Mouse (Mus musculus): ENCODE results near the gene AI837181. TPM values are rescaled to one million over a fixed set of nuclear protein-coding genes. Genes with fewer than 3 reads are reported as not detected.

The AI837181 gene
- total RNA-seq, 2 experiments from 2014 or later: 11.1 to 34.7 TPM

GRCm38 (mm10) chr19:5411961-5412360, 13.0 kb upstream of the AI837181 start:
- no peak for ATAC-seq (replicated peaks; ENCODE audit: low FRiP score, low TSS enrichment, poor library complexity, severe bottlenecking)

DNA sequence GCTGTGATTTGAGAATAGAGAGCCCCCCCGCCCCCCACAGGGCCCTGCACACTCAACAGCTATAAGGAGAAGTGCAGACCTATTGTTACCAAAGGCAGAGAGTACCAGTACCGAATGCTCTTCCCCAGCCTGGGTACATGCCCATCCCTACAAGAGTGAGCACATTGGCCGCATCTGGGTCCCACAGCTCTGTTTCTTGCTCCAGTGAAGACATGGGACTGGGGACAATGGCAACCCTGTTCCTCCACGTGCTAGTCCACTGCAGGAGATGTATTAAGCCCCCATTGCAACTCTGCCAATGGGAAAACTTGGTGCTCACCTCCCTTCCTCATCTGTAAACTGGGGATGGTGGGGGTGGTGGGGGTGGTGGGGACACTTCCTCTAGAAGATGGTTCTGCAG, 11.1 kb upstream of the AI837181 start:
- no peak for ATAC-seq (replicated peaks; ENCODE audit: low FRiP score, low TSS enrichment, poor library complexity, severe bottlenecking)

GRCm38 (mm10) chr19:5414534-5414957, 10.4 kb upstream of the AI837181 start:
- no peak for ATAC-seq (replicated peaks; ENCODE audit: low FRiP score, low TSS enrichment, poor library complexity, severe bottlenecking)

DNA sequence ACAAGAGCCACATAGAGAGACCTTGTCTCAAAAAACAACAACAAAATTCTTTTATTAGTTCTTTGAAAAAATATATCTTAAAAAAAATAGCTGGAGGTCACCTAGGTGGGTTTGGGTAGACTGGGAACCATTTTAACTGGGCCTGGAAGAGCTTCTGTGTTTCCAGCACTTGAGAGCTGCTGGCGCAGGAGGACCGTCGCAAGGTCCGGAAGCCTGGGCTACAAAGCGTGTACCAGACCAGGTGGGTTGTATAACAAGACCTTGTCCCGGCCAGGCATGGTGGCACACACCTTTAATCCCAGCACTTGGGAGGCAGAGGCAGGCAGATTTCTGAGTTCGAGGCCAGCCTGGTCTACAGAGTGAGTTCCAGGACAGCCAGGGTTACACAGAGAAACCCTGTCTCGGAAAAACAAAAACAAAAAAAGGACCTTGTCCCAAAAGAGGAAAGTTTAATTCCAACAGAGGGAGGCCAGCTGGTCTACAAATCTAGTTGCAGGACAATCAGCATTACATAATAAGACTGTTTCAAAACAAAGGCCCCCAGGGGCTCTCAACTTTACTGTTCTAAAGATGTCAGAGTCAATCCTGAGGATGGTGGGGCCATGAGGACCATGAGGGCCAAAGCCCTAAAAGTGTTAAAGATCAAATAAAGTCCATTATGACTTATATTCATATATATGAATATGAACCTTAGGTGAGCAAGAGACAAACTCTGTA, 6.0 kb upstream of the AI837181 start:
- ATAC-seq (replicated peaks; ENCODE audit: low FRiP score, low TSS enrichment, poor library complexity, severe bottlenecking): no peak

DNA sequence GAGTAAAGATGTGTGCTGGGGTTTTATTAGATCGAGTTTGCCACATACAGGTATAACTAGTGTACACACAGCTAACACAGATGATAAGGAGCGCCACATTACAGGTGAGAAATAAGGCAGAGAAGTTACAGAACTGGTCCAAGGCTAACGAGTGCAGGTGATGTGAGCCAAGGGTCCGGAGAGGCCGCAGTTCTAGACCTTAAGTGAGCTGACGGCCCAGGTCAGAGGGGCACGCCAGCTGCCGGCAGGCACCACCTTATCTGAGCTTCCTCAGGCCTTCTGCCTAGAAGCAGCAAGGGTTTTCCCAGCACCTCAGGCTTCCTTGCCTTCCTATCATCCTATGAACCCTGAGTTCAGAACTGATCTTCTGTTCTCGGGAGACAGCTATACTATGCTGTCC, 5.3 kb upstream of the AI837181 start:
- no peak for ATAC-seq (replicated peaks; ENCODE audit: low FRiP score, low TSS enrichment, poor library complexity, severe bottlenecking)

- ATAC-seq (replicated peaks; ENCODE audit: low FRiP score, low TSS enrichment, poor library complexity, severe bottlenecking): no peak
Observed at GRCm38 (mm10) chr19:5420579-5420978, 4.4 kb upstream of the AI837181 start.

GRCm38 (mm10) chr19:5421784-5422183, 3.2 kb upstream of the AI837181 start:
- ATAC-seq (replicated peaks; ENCODE audit: low FRiP score, low TSS enrichment, poor library complexity, severe bottlenecking): no peak

GRCm38 (mm10) chr19:5422267-5422666, 2.7 kb upstream of the AI837181 start:
- no peak for ATAC-seq (replicated peaks; ENCODE audit: low FRiP score, low TSS enrichment, poor library complexity, severe bottlenecking)

GRCm38 (mm10) chr19:5422895-5423443, 2.0 kb upstream of the AI837181 start:
- ATAC-seq (replicated peaks; ENCODE audit: low FRiP score, low TSS enrichment, poor library complexity, severe bottlenecking): no peak

GRCm38 (mm10) chr19:5423561-5423960, 1.4 kb upstream of the AI837181 start:
- no peak for ATAC-seq (replicated peaks; ENCODE audit: low FRiP score, low TSS enrichment, poor library complexity, severe bottlenecking)

DNA sequence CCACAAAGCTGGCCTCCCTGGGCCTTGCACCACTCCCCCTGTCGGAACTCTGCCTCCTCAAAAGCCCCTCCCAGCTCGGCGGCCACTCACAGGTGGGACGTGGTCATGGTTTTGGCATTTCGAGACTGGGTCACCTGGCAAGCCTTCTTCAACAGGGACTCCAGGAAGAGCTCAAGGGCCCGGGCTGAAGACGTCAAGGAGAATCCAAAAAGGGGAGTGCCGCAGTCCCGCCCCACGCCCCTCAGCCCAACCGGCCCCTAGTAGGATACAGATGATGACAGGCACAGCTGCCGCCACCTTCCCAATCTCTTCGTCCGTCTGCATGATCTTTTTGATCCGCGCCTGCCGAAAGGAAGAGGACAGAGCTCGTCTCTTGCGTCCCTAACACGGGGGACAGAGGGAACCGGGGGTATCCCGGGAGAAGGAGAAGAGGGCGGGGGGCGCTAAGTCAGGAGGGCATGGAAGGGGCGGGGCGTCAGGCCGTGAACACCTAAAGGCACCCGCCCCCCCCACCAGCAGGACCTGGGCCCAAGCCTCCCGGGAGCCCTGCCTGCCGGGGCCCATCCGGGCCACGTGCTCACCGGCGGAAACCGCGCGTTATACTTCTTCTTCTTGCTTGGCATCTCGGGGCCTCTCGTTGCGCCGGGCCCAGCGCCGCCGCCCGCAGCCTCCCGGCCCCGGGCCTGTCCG, 707 bp upstream of the AI837181 start:
- ATAC-seq (replicated peaks; ENCODE audit: low FRiP score, low TSS enrichment, poor library complexity, severe bottlenecking): peak; percentile 38; the same call in 1 of the 2 replicates

- no peak for ATAC-seq (replicated peaks; ENCODE audit: low FRiP score, low TSS enrichment, poor library complexity, severe bottlenecking)
Observed at GRCm38 (mm10) chr19:5425906-5426565, 1.1 kb downstream of the AI837181 start.

DNA sequence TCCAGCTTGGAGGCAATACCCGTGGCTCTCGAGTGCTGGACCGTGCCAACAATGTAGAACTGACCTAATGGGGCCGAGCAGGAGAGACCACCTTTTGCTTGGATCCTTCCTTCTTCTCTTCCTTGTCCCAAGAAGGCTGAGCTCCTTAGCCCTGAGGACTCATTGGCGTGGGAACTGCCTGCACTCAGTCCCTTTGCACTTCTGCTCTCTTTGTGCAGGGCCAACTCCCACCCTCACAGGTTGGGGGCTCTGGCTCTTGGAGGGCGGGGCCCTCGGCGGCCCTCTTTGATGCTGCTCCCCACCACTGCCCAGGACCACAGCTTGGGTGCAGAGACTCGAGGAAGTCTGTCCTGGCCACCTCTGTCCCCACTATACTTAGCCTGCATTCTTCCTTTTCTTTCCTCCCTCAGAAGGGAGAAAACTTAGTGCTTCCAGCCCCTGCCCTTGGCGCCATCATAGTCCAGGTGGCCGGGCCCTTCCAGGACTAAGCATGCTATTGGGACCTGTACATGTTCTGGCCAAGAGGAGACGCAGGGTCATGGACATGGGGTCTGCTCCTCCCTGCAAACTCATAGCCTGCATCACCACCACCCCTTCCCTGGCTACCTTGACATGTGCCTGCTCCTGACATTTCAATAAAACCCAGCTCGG, 1.8 kb downstream of the AI837181 start:
- ATAC-seq (replicated peaks; ENCODE audit: low FRiP score, low TSS enrichment, poor library complexity, severe bottlenecking): no peak

GRCm38 (mm10) chr19:5428083-5428482, 3.1 kb downstream of the AI837181 start:
- ATAC-seq (replicated peaks; ENCODE audit: low FRiP score, low TSS enrichment, poor library complexity, severe bottlenecking): no peak

DNA sequence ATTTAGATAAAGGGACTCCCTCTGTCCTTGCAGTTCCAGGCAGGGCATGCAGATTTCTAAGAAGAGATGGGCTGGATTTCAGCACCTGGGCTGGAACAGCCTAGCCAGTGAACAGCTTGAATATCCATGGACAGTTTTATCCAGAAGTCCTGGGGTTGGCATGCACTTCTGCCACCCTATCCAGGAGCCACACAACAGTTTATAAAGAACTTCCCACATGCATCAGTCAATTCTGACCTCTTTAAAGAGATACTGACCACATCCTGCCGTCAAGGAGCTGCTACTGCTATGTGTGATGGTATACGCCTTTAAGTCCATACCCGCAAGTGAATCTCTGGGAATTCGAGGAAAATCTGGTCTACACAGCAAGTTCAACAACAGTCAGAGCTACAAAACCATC, 4.3 kb downstream of the AI837181 start:
- ATAC-seq (replicated peaks; ENCODE audit: low FRiP score, low TSS enrichment, poor library complexity, severe bottlenecking): no peak

- ATAC-seq (replicated peaks; ENCODE audit: low FRiP score, low TSS enrichment, poor library complexity, severe bottlenecking): no peak
Observed at GRCm38 (mm10) chr19:5429806-5430205, 4.9 kb downstream of the AI837181 start.

GRCm38 (mm10) chr19:5430408-5430807, 5.5 kb downstream of the AI837181 start:
- peak; percentile 21; the same call in 1 of the 2 replicates for ATAC-seq (replicated peaks; ENCODE audit: low FRiP score, low TSS enrichment, poor library complexity, severe bottlenecking)

DNA sequence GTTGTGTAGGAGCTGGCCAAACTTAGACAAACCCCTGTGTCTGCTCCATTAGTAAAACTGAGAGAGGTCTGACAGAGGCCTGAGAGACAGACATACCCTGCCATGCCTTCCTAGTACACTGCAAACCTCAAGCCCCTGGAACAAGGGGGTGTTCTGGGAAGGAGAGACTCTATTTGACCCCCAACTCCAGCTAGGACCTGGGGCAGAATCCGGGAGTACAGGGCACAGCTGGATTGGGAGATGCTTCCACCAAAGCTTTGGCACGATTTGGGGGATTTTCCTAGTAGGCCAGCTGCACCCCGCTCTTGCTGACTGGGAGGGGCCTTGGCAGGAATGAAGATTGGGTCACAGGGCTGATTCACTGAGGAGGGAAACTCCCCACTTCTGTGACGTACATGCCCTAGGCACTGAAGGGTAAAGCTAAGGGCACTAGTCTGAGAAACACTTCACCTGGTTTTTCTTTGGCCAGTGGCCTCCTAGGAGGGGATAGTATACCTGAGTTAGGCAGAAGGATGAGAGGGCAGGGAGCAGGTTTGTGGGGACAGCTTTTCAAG, 7.0 kb downstream of the AI837181 start:
- no peak for ATAC-seq (replicated peaks; ENCODE audit: low FRiP score, low TSS enrichment, poor library complexity, severe bottlenecking)
